Mouse (Mus musculus): ENCODE measurements around the gene Dda1.
A peak's percentile ranks its signal among the peaks of the same experiment; 100 is the strongest.

The Dda1 gene

GRCm38 (mm10) chr8:71497077-71497645 is 28.2 kb downstream of the Dda1 start:
- DNase-seq = no peak

- DNase-seq = peak; percentile 63 to 66
Observed at GRCm38 (mm10) chr8:71497881-71498501, 29.0 kb downstream of the Dda1 start.

- DNase-seq = peak; percentile 42 to 57
Observed at GRCm38 (mm10) chr8:71498816-71499690, 30.1 kb downstream of the Dda1 start.

GRCm38 (mm10) chr8:71504349-71504748 is 35.4 kb downstream of the Dda1 start:
- DNase-seq = no peak

- DNase-seq = no peak
Observed at GRCm38 (mm10) chr8:71505326-71505725, 36.3 kb downstream of the Dda1 start.

GRCm38 (mm10) chr8:71505979-71506378 is 37.0 kb downstream of the Dda1 start:
- no peak for DNase-seq

- peak; percentile 52 to 59 for DNase-seq
Observed at GRCm38 (mm10) chr8:71507589-71508104, 38.6 kb downstream of the Dda1 start.

GRCm38 (mm10) chr8:71509316-71509715 is 40.3 kb downstream of the Dda1 start:
- no peak for DNase-seq

- peak; percentile 48 to 59 for DNase-seq
Observed at GRCm38 (mm10) chr8:71511644-71512043, 42.6 kb downstream of the Dda1 start, which contains the start of gene Plvap. TSS of gene Plvap (minus strand) at chr8:71511752.

GRCm38 (mm10) chr8:71513018-71513754 is 44.2 kb downstream of the Dda1 start:
- no peak for DNase-seq

GRCm38 (mm10) chr8:71515043-71515442 is 46.0 kb downstream of the Dda1 start:
- DNase-seq = no peak

GRCm38 (mm10) chr8:71516786-71517185 is 47.8 kb downstream of the Dda1 start:
- peak in 1 of 2 experiments; percentile 73 for DNase-seq

GRCm38 (mm10) chr8:71519037-71519825 is 50.2 kb downstream of the Dda1 start:
- DNase-seq = peak; percentile 47 to 76

- peak; percentile 91 to 95 for DNase-seq
Observed at GRCm38 (mm10) chr8:71521634-71522033, 52.6 kb downstream of the Dda1 start.

- no peak for DNase-seq
Observed at GRCm38 (mm10) chr8:71525226-71526050, 56.4 kb downstream of the Dda1 start, which contains the start of gene Ccdc194. TSS of gene Ccdc194 (minus strand) at chr8:71525711.

All from kidney, adult 8-10 months (tissue).